Mouse (Mus musculus): Measurements from ENCODE around the gene Ndufs6. TPM values are rescaled to one million over a fixed set of nuclear protein-coding genes. Genes with fewer than 3 reads are reported as not detected.

The Ndufs6 gene
- polyA plus RNA-seq, 2 experiments = 199 to 393 TPM

- Histone ChIP-seq H3K27me3 (ENCODE audit: control insufficient read depth, insufficient read depth, low read length) (no peaks in the 10 kb centered on the region), H3K9ac (ENCODE audit: low read depth, low read length, severe bottlenecking) (no peak overlapping the region), H3K27ac (replicated peaks; ENCODE audit: low read depth, low read length) (no peak overlapping the region), H3K4me2 (replicated peaks; ENCODE audit: low read depth, low read length, severe bottlenecking) (no peak overlapping the region), H3K9me3 (ENCODE audit: control insufficient read depth, low read length) (0 out of 2 replicates have a peak, but pooled peaks cover 5% of the 10 kb centered on the region), H3K4me1 (ENCODE audit: control insufficient read depth, insufficient read depth, low read length) (no peaks in the 10 kb centered on the region), H3K36me3 (ENCODE audit: control insufficient read depth, insufficient read depth, low read length) (no peaks in the 10 kb centered on the region), H3K4me3 (replicated peaks; ENCODE audit: low read length) (no peak overlapping the region)
- ATAC-seq (ENCODE audit: low FRiP score, low read depth) (no peak), DNase-seq (ENCODE audit: low spot score) (no peak)
- WGBS = 57% methylated on average over 4 of the region's 4 CpGs
- no peak for TF ChIP-seq POLR2A (IDR thresholded peaks at IDR 0.05; ENCODE audit: borderline replicate concordance, extremely low read depth, insufficient read depth, insufficient read length)
Observed at GRCm38 (mm10) chr13:73298717-73299116, 29.6 kb downstream of the Ndufs6 start.

DNA sequence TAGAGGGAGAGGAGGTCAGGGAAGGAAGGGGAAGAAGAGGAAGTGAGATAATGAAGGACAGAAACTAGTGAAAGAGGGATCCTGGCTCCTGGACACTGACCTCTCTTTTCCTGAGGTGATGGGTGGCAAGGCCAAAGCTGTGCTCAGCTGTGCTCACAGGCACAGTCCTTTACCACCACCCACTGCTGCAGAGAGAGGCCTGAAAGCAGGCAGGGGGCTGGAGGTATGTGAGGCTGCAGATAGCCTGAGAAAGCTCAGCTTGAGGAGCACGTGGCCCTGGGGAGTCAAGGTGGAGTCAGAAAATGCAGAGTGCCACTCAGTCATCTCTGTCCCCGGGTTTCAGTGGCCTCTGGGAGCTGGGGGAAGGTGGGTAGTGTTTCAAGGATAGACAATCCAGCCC lies 37.2 kb downstream of the Ndufs6 start:
- no peak for TF ChIP-seq POLR2A (IDR thresholded peaks at IDR 0.05; ENCODE audit: borderline replicate concordance, extremely low read depth, insufficient read depth, insufficient read length)
- Histone ChIP-seq H3K4me3 (replicated peaks; ENCODE audit: low read length) (no peak overlapping the region), H3K4me2 (replicated peaks; ENCODE audit: low read depth, low read length, severe bottlenecking) (no peak overlapping the region), H3K4me1 (ENCODE audit: control insufficient read depth, insufficient read depth, low read length) (no peaks in the 10 kb centered on the region), H3K36me3 (ENCODE audit: control insufficient read depth, insufficient read depth, low read length) (no peaks in the 10 kb centered on the region), H3K9me3 (ENCODE audit: control insufficient read depth, low read length) (0 out of 2 replicates have a peak, but pooled peaks cover 5% of the 10 kb centered on the region), H3K27me3 (ENCODE audit: control insufficient read depth, insufficient read depth, low read length) (no peaks in the 10 kb centered on the region; the same call in 1 of the 2 replicates), H3K9ac (ENCODE audit: low read depth, low read length, severe bottlenecking) (no peak overlapping the region), H3K27ac (replicated peaks; ENCODE audit: low read depth, low read length) (no peak overlapping the region)
- no peak for ATAC-seq (ENCODE audit: low FRiP score, low read depth)
- no peak for DNase-seq (ENCODE audit: low spot score)
- 37% methylated on average over 2 of the region's 2 CpGs for WGBS

GRCm38 (mm10) chr13:73290206-73290605 lies 38.1 kb downstream of the Ndufs6 start:
- no peak for ATAC-seq (ENCODE audit: low FRiP score, low read depth)

DNA sequence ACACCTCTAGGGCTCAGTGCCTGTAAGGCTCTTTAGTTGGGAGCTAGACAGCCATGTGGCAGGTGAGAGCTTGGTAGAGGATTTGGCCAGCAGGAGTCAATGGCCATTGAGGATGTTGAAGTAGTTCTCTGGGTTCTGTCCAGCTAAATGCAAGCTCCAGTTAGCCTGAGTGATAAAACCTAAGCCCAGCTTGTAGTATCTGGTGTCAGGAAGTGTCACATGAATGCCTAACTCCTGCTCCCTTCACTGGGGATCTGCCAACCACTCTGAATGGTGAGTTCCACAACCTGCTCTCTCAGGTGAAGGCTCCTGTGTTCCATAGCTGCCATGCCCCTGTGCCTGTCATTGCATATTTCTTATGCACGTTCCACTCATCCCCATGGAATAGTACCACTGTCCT lies 44.8 kb downstream of the Ndufs6 start:
- Histone ChIP-seq H3K4me2 (replicated peaks; ENCODE audit: low read depth, low read length, severe bottlenecking) (no peak overlapping the region), H3K9ac (ENCODE audit: low read depth, low read length, severe bottlenecking) (no peak overlapping the region), H3K9me3 (ENCODE audit: control insufficient read depth, low read length) (no peaks in the 10 kb centered on the region), H3K27me3 (ENCODE audit: control insufficient read depth, insufficient read depth, low read length) (no peaks in the 10 kb centered on the region; the same call in 1 of the 2 replicates), H3K4me1 (ENCODE audit: control insufficient read depth, insufficient read depth, low read length) (no peaks in the 10 kb centered on the region), H3K27ac (replicated peaks; ENCODE audit: low read depth, low read length) (no peak overlapping the region), H3K36me3 (ENCODE audit: control insufficient read depth, insufficient read depth, low read length) (no peaks in the 10 kb centered on the region), H3K4me3 (replicated peaks; ENCODE audit: low read length) (no peak overlapping the region)
- no peak for DNase-seq (ENCODE audit: low spot score)
- ATAC-seq (ENCODE audit: low FRiP score, low read depth) = no peak
- no peak for TF ChIP-seq POLR2A (IDR thresholded peaks at IDR 0.05; ENCODE audit: borderline replicate concordance, extremely low read depth, insufficient read depth, insufficient read length)
- WGBS = 88% methylated on average over 1 of the region's 1 CpGs

More at GRCm38 (mm10) chr13:73290206-73290605, 38.1 kb downstream of the Ndufs6 start:
- H3K4me1 ChIP-seq (ENCODE audit: control insufficient read depth, insufficient read depth, low read length) = no peaks in the 10 kb centered on the region
- no peak overlapping the region for H3K4me2 ChIP-seq (replicated peaks; ENCODE audit: low read depth, low read length, severe bottlenecking)
- DNase-seq (ENCODE audit: low spot score) = no peak
- no peak overlapping the region for H3K27ac ChIP-seq (replicated peaks; ENCODE audit: low read depth, low read length)
- H3K27me3 ChIP-seq (ENCODE audit: control insufficient read depth, insufficient read depth, low read length) = no peaks in the 10 kb centered on the region; the same call in 1 of the 2 replicates
- TF ChIP-seq POLR2A (IDR thresholded peaks at IDR 0.05; ENCODE audit: borderline replicate concordance, extremely low read depth, insufficient read depth, insufficient read length) = no peak
- 68% methylated on average over 6 of the region's 6 CpGs for WGBS
- H3K36me3 ChIP-seq (ENCODE audit: control insufficient read depth, insufficient read depth, low read length) = no peaks in the 10 kb centered on the region
- no peak overlapping the region for H3K9ac ChIP-seq (ENCODE audit: low read depth, low read length, severe bottlenecking)
- H3K4me3 ChIP-seq (replicated peaks; ENCODE audit: low read length) = no peak overlapping the region
- H3K9me3 ChIP-seq (ENCODE audit: control insufficient read depth, low read length) = 0 out of 2 replicates have a peak, but pooled peaks cover 5% of the 10 kb centered on the region

DNA sequence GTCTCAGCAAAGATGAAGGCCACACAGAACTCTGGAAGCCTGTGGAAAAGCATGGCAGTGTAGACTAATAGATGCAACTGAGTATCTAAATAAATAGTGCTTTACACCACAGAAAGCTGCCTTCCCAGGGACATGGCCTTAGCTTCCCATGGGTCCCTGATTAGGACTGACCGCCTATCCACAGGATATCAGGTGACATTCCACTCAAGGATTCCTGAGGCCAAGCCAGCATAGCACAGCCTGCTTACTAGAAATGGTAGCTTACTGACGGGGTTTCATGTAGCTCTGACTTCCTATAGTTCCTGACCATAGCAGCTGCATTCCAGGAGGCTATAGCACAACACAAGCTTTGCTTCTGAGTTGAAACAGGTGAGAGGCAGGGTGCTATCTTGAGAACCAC lies 45.9 kb downstream of the Ndufs6 start:
- Histone ChIP-seq H3K27ac (replicated peaks; ENCODE audit: low read depth, low read length) (no peak overlapping the region), H3K4me2 (replicated peaks; ENCODE audit: low read depth, low read length, severe bottlenecking) (no peak overlapping the region), H3K36me3 (ENCODE audit: control insufficient read depth, insufficient read depth, low read length) (no peaks in the 10 kb centered on the region), H3K9me3 (ENCODE audit: control insufficient read depth, low read length) (no peaks in the 10 kb centered on the region), H3K4me1 (ENCODE audit: control insufficient read depth, insufficient read depth, low read length) (no peaks in the 10 kb centered on the region), H3K9ac (ENCODE audit: low read depth, low read length, severe bottlenecking) (no peak overlapping the region), H3K27me3 (ENCODE audit: control insufficient read depth, insufficient read depth, low read length) (no peaks in the 10 kb centered on the region), H3K4me3 (replicated peaks; ENCODE audit: low read length) (no peak overlapping the region)
- no peak for DNase-seq (ENCODE audit: low spot score)
- TF ChIP-seq POLR2A (IDR thresholded peaks at IDR 0.05; ENCODE audit: borderline replicate concordance, extremely low read depth, insufficient read depth, insufficient read length) = no peak
- 75% methylated on average over 2 of the region's 2 CpGs for WGBS
- ATAC-seq (ENCODE audit: low FRiP score, low read depth) = no peak

DNA sequence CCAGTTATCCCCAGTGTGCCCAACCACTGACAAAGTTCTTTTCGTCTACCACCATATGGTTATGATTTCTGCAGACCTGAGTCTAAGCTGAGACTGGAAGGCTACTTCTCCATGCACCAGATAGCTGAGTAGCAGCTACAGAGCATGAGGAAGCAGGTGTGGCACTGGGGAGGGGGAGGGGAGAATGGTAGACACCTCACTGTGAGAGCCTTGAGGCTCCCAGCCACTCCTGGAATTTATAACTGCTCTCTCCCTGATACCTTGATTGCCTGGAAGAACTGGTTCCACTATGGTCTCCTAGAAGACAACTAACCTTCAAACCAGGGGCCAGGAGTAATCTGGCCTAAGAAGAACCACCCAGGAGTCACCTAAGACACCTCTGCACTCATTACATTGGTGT lies 49.1 kb downstream of the Ndufs6 start:
- H3K4me1 ChIP-seq (ENCODE audit: control insufficient read depth, insufficient read depth, low read length) = no peaks in the 10 kb centered on the region
- DNase-seq (ENCODE audit: low spot score) (peak; percentile 37), ATAC-seq (ENCODE audit: low FRiP score, low read depth) (no peak)
- no peak overlapping the region for H3K27ac ChIP-seq (replicated peaks; ENCODE audit: low read depth, low read length)
- no peaks in the 10 kb centered on the region for H3K9me3 ChIP-seq (ENCODE audit: control insufficient read depth, low read length)
- no peak overlapping the region for H3K4me3 ChIP-seq (replicated peaks; ENCODE audit: low read length)
- WGBS = 45% methylated on average over 1 of the region's 1 CpGs
- peaks cover 6% of the 10 kb centered on the region for H3K27me3 ChIP-seq (ENCODE audit: control insufficient read depth, insufficient read depth, low read length)
- H3K9ac ChIP-seq (ENCODE audit: low read depth, low read length, severe bottlenecking) = no peak overlapping the region
- no peak overlapping the region for H3K4me2 ChIP-seq (replicated peaks; ENCODE audit: low read depth, low read length, severe bottlenecking)
- TF ChIP-seq POLR2A (IDR thresholded peaks at IDR 0.05; ENCODE audit: borderline replicate concordance, extremely low read depth, insufficient read depth, insufficient read length) = no peak
- H3K36me3 ChIP-seq (ENCODE audit: control insufficient read depth, insufficient read depth, low read length) = no peaks in the 10 kb centered on the region

All from limb, embryonic 14.5 days (tissue).